Mouse (Mus musculus): ENCODE data around the gene Ddx41. TPM values are rescaled to one million over a fixed set of nuclear protein-coding genes. Genes with fewer than 3 reads are reported as not detected.

The Ddx41 gene
- polyA plus RNA-seq, 1 experiment, result 71.2 TPM

GRCm38 (mm10) chr13:55543447-55543846, 7.0 kb upstream of the Ddx41 start:
- Histone ChIP-seq H3K27me3 (replicated peaks; ENCODE audit: control insufficient read depth, insufficient read depth, low read length) (no peaks in the 10 kb centered on the region), H3K27ac (ENCODE audit: insufficient read depth, low read depth, low read length) (peak overlapping the region; percentile 75), H3K4me1 (ENCODE audit: control insufficient read depth, insufficient read depth, low read length) (peaks cover 15% of the 10 kb centered on the region), H3K36me3 (ENCODE audit: control insufficient read depth, insufficient read depth, low read length) (peaks cover 2% of the 10 kb centered on the region; the same call in 1 of the 2 replicates), H3K4me3 (ENCODE audit: insufficient read depth, low read depth, low read length) (no peak overlapping the region)
- no peak for DNase-seq
- no peak for TF ChIP-seq CTCF (conservative IDR thresholded peaks at IDR 0.05; ENCODE audit: insufficient read depth, insufficient read length, low read depth, low read length)
- TF ChIP-seq POLR2A (IDR thresholded peaks at IDR 0.05; ENCODE audit: low read depth, low read length), result no peak
- WGBS, result 79% methylated on average over 8 of the region's 8 CpGs

GRCm38 (mm10) chr13:55542891-55543290, 6.4 kb upstream of the Ddx41 start:
- 32% methylated on average over 4 of the region's 4 CpGs for whole genome bisulfite sequencing
- Histone ChIP-seq H3K27ac (ENCODE audit: insufficient read depth, low read depth, low read length) (peak overlapping the region; percentile 75), H3K36me3 (ENCODE audit: control insufficient read depth, insufficient read depth, low read length) (peaks cover 2% of the 10 kb centered on the region; the same call in 1 of the 2 replicates), H3K4me1 (ENCODE audit: control insufficient read depth, insufficient read depth, low read length) (peaks cover 15% of the 10 kb centered on the region), H3K4me3 (ENCODE audit: insufficient read depth, low read depth, low read length) (no peak overlapping the region), H3K27me3 (replicated peaks; ENCODE audit: control insufficient read depth, insufficient read depth, low read length) (no peaks in the 10 kb centered on the region)
- TF ChIP-seq POLR2A (IDR thresholded peaks at IDR 0.05; ENCODE audit: low read depth, low read length) (no peak), CTCF (conservative IDR thresholded peaks at IDR 0.05; ENCODE audit: insufficient read depth, insufficient read length, low read depth, low read length) (no peak)
- DNase-seq, result peak; percentile 98

GRCm38 (mm10) chr13:55540933-55541332, 4.5 kb upstream of the Ddx41 start:
- Histone ChIP-seq H3K27ac (ENCODE audit: insufficient read depth, low read depth, low read length) (no peak overlapping the region), H3K4me1 (ENCODE audit: control insufficient read depth, insufficient read depth, low read length) (peaks cover 18% of the 10 kb centered on the region), H3K27me3 (replicated peaks; ENCODE audit: control insufficient read depth, insufficient read depth, low read length) (no peaks in the 10 kb centered on the region), H3K36me3 (ENCODE audit: control insufficient read depth, insufficient read depth, low read length) (peaks cover 2% of the 10 kb centered on the region; the same call in 1 of the 2 replicates), H3K4me3 (ENCODE audit: insufficient read depth, low read depth, low read length) (no peak overlapping the region)
- 92% methylated on average over 2 of the region's 2 CpGs for WGBS
- TF ChIP-seq POLR2A (IDR thresholded peaks at IDR 0.05; ENCODE audit: low read depth, low read length) (no peak), CTCF (conservative IDR thresholded peaks at IDR 0.05; ENCODE audit: insufficient read depth, insufficient read length, low read depth, low read length) (no peak)
- peak; percentile 58 for DNase-seq

- no peaks in the 10 kb centered on the region; the same call in 1 of the 2 replicates for H3K36me3 ChIP-seq (ENCODE audit: control insufficient read depth, insufficient read depth, low read length)
- no peak for TF ChIP-seq CTCF (conservative IDR thresholded peaks at IDR 0.05; ENCODE audit: insufficient read depth, insufficient read length, low read depth, low read length)
- no peak for TF ChIP-seq POLR2A (IDR thresholded peaks at IDR 0.05; ENCODE audit: low read depth, low read length)
- peak overlapping the region; percentile 73 for H3K4me3 ChIP-seq (ENCODE audit: insufficient read depth, low read depth, low read length)
- 13% methylated on average over 17 of the region's 17 CpGs for WGBS
- peaks cover 3% of the 10 kb centered on the region; the same call in 1 of the 2 replicates for H3K4me1 ChIP-seq (ENCODE audit: control insufficient read depth, insufficient read depth, low read length)
- no peak overlapping the region for H3K27ac ChIP-seq (ENCODE audit: insufficient read depth, low read depth, low read length)
- peak; percentile 11 for DNase-seq
- H3K27me3 ChIP-seq (replicated peaks; ENCODE audit: control insufficient read depth, insufficient read depth, low read length), result no peaks in the 10 kb centered on the region
Measured at GRCm38 (mm10) chr13:55535796-55536193, 663 bp downstream of the Ddx41 start.

- no peak overlapping the region for H3K27ac ChIP-seq (ENCODE audit: insufficient read depth, low read depth, low read length)
- peaks cover 3% of the 10 kb centered on the region; the same call in 1 of the 2 replicates for H3K4me1 ChIP-seq (ENCODE audit: control insufficient read depth, insufficient read depth, low read length)
- no peaks in the 10 kb centered on the region; the same call in 1 of the 2 replicates for H3K36me3 ChIP-seq (ENCODE audit: control insufficient read depth, insufficient read depth, low read length)
- H3K4me3 ChIP-seq (ENCODE audit: insufficient read depth, low read depth, low read length), result peak overlapping the region; percentile 73; the same call in 1 of the 2 replicates
- TF ChIP-seq POLR2A (IDR thresholded peaks at IDR 0.05; ENCODE audit: low read depth, low read length), result no peak
- no peak for TF ChIP-seq CTCF (conservative IDR thresholded peaks at IDR 0.05; ENCODE audit: insufficient read depth, insufficient read length, low read depth, low read length)
- 87% methylated on average over 15 of the region's 15 CpGs for WGBS
- H3K27me3 ChIP-seq (replicated peaks; ENCODE audit: control insufficient read depth, insufficient read depth, low read length), result no peaks in the 10 kb centered on the region
- DNase-seq, result no peak
Measured at GRCm38 (mm10) chr13:55535191-55535590, 1.3 kb downstream of the Ddx41 start.

GRCm38 (mm10) chr13:55529198-55529915, 7.1 kb downstream of the Ddx41 start, which contains the start of gene Dok3:
TSS of gene Dok3 (minus strand) at chr13:55529296.
- Histone ChIP-seq H3K27me3 (replicated peaks; ENCODE audit: control insufficient read depth, insufficient read depth, low read length) (no peaks in the 10 kb centered on the region), H3K27ac (ENCODE audit: insufficient read depth, low read depth, low read length) (no peak within 1 kb of the TSS), H3K4me1 (ENCODE audit: control insufficient read depth, insufficient read depth, low read length) (no peaks in the 10 kb centered on the region), H3K36me3 (ENCODE audit: control insufficient read depth, insufficient read depth, low read length) (no peaks in the 10 kb centered on the region), H3K4me3 (ENCODE audit: insufficient read depth, low read depth, low read length) (no peak within 1 kb of the TSS)
- 49% methylated on average over 8 of the region's 8 CpGs for WGBS
- TF ChIP-seq POLR2A (IDR thresholded peaks at IDR 0.05; ENCODE audit: low read depth, low read length), result no peak
- no peak for TF ChIP-seq CTCF (conservative IDR thresholded peaks at IDR 0.05; ENCODE audit: insufficient read depth, insufficient read length, low read depth, low read length)
- peak; percentile 24 for DNase-seq
